Mouse (Mus musculus) ES-E14 (cell line): ENCODE results near the gene Mgat4e.

Experiments used
- ZC3H11A ChIP-seq: IDR thresholded peaks from 2 replicates; pipeline ENCODE4 v1.6.1; 2012; ENCODE audit warnings: low read depth, mild to moderate bottlenecking, inconsistent platforms, low read length, borderline replicate concordance
- ZNF384 ChIP-seq: IDR thresholded peaks from 2 replicates; pipeline ENCODE4 v1.6.1; 2012; ENCODE audit warnings: low read depth, low read length, inconsistent platforms

DNA sequence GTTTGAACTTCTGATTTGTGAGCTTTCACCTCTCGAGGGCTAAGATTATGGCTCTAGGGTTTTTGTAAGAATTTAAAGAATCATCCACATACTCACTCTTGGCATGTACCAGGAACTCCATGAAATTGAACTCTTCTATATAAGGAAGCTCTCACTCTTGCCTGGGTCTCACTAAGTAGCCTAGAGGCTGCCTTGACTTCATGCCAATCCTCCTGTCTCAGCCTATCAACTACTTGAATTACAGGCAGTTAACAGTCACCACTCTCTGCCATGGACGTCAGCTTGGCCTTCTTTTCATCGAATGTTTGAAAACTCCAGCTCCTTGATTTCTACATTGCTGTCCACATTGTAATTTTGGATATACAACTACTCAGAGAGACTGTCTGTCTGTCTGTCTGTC lies 2.9 kb upstream of the Mgat4e start:
- TF ChIP-seq ZNF384 (no peak), ZC3H11A (no peak)
